Mouse (Mus musculus) myocyte (in vitro differentiated cells): ENCODE data around the gene Mapk8ip3.

Experiments used
- E2F4 ChIP-seq: IDR thresholded peaks from one replicate; pipeline ENCODE4 v1.6.1; 2011; ENCODE audit warnings: mild to moderate bottlenecking, control low read depth, moderate library complexity; ENCODE audit not compliant: insufficient read depth
- MAX ChIP-seq: IDR thresholded peaks from one replicate; pipeline ENCODE4 v1.6.1; 2011; ENCODE audit warnings: low read depth, mild to moderate bottlenecking, control low read depth
- POLR2AphosphoS2 ChIP-seq: IDR thresholded peaks from one replicate; pipeline ENCODE4 v1.6.1; 2011; ENCODE audit warnings: low read depth, control low read depth; ENCODE audit not compliant: insufficient read length
- TCF3 ChIP-seq: IDR thresholded peaks from one replicate; pipeline ENCODE4 v1.6.1; 2011; ENCODE audit warnings: low read depth, control low read depth; ENCODE audit not compliant: insufficient read length

DNA sequence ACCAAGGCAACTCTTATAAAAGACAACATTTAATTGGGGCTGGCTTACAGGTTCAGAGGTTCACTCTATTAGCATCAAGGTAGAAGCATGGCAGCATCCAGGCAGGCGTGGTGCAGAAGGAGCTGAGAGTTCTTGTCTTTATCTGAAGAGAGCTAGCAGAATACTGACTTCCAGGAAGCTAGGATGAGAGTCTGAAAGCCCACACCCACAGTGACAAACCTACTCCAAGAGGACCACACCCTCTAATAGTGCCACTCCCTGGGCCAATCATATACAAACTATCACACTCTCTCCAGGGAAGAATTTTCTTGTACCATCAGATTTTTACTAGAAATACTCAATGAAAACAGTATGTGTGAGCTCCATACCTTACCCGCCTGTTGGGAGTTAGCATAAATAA, 13.9 kb upstream of the Mapk8ip3 start:
- TF ChIP-seq MAX: no peak
- no peak for TF ChIP-seq TCF3
- TF ChIP-seq POLR2AphosphoS2: no peak
- no peak for TF ChIP-seq E2F4
